Mouse (Mus musculus): ENCODE measurements at regions not wholly inside any gene's neighbourhood (a gene's known extent, or its start where the extent isn't known, plus 50 kb on each side); places are given as distances from the start of the nearest gene placed in this dataset.

- peak in 1 of 2 experiments; percentile 3 for DNase-seq (ENCODE audit: low spot score in 2 of 2)
These were observed 69.9 kb downstream of the Btbd35f17 start for GRCm38 (mm10) chrX:4440381-4440780.
